Mouse (Mus musculus): ENCODE measurements around the gene Prpf31. TPM values are rescaled to one million over a fixed set of nuclear protein-coding genes. Genes with fewer than 3 reads are reported as not detected.

Gene Prpf31
- total and polyA plus RNA-seq, 3 experiments: 146 to 334 (median 187) TPM

GRCm38 (mm10) chr7:3590550-3590949, 39.2 kb upstream of the Prpf31 start:
- H3K4me1 ChIP-seq (ENCODE audit: control insufficient read depth in 1 of 2, insufficient read depth in 2 of 2, low read length in 2 of 2): peaks cover under 1 to 5% of the 10 kb centered on the region in 2 experiments; a peak in 3 of 4 replicates
- no peak overlapping the region for H3K9ac ChIP-seq (ENCODE audit: control insufficient read depth, low read depth, low read length, poor library complexity, severe bottlenecking)
- H3K9me3 ChIP-seq (replicated peaks; ENCODE audit: insufficient read depth, low read length): no peaks in the 10 kb centered on the region
- peaks cover 0 to 2% of the 10 kb centered on the region in 2 experiments; a peak in 2 of 4 replicates for H3K36me3 ChIP-seq (ENCODE audit: control insufficient read depth in 1 of 2, insufficient read depth in 2 of 2, low read length in 2 of 2)
- DNase-seq (ENCODE audit: low read depth, low spot score): no peak
- no peaks in the 10 kb centered on the region for H3K27me3 ChIP-seq (ENCODE audit: control insufficient read depth in 1 of 2, insufficient read depth in 2 of 2, low read length in 2 of 2)
- no peak overlapping the region for H3K4me3 ChIP-seq (ENCODE audit: control insufficient read depth in 1 of 2, insufficient read depth in 1 of 2, low read depth in 2 of 2, low read length in 2 of 2)
- no peak for TF ChIP-seq TBP (IDR thresholded peaks at IDR 0.05; ENCODE audit: low read depth, low read length)
- no peak for TF ChIP-seq EP300 (IDR thresholded peaks at IDR 0.05; ENCODE audit: low read depth in 1 of 2, low read length in 2 of 2)
- no peak for TF ChIP-seq MYC (IDR thresholded peaks at IDR 0.05; ENCODE audit: low read depth, low read length)
- no peak for TF ChIP-seq MXI1 (IDR thresholded peaks at IDR 0.05; ENCODE audit: low read depth, low read length)
- TF ChIP-seq GATA1 (IDR thresholded peaks at IDR 0.05; ENCODE audit: low read depth, low read length): no peak
- TF ChIP-seq TCF12 (IDR thresholded peaks at IDR 0.05; ENCODE audit: low read depth, low read length): no peak
- TF ChIP-seq GABPA (IDR thresholded peaks at IDR 0.05; ENCODE audit: low read depth, low read length): no peak
- no peak for TF ChIP-seq CHD1 (IDR thresholded peaks at IDR 0.05; ENCODE audit: low read depth, low read length)
- no peak for TF ChIP-seq POLR2A (IDR thresholded peaks at IDR 0.05; ENCODE audit: control insufficient read depth in 1 of 2, insufficient read depth in 1 of 2, low read depth in 1 of 2, low read length in 2 of 2, poor library complexity in 1 of 2)
- no peak for TF ChIP-seq ZC3H11A (IDR thresholded peaks at IDR 0.05; ENCODE audit: low read depth, low read length)
- TF ChIP-seq ETS1 (IDR thresholded peaks at IDR 0.05; ENCODE audit: low read depth, low read length): no peak
- H3K27ac ChIP-seq (ENCODE audit: control insufficient read depth, low read depth, low read length): no peak overlapping the region
- no peaks in the 10 kb centered on the region for H3K79me2 ChIP-seq (ENCODE audit: control insufficient read depth, insufficient read depth, low read length, poor library complexity)

DNA sequence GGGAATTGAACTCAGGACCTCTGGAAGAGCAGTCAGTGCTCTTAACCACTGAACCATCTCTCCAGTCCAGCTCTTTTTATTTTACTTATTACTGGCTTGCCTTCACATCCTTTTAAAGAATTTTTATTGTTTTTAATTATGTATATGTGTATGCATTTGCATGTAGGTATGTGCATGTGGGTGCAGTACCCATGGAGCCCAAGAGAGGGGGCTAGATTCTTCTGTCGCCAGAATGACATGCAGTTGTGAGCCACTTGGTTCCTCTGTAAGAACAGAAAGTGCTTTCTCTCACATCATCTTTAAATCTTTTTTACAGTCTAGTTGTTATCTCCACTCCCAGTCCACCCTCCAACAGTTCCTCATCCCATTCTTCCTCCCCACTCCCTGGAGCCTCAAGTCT, 38.3 kb upstream of the Prpf31 start:
- peak; percentile 52 for DNase-seq (ENCODE audit: low read depth, low spot score)
- H3K9me3 ChIP-seq (replicated peaks; ENCODE audit: insufficient read depth, low read length): no peaks in the 10 kb centered on the region
- H3K36me3 ChIP-seq (ENCODE audit: control insufficient read depth in 1 of 2, insufficient read depth in 2 of 2, low read length in 2 of 2): peaks cover 0 to 2% of the 10 kb centered on the region in 2 experiments; a peak in 1 of 4 replicates
- H3K79me2 ChIP-seq (ENCODE audit: control insufficient read depth, insufficient read depth, low read length, poor library complexity): no peaks in the 10 kb centered on the region
- TF ChIP-seq CTCF (IDR thresholded peaks at IDR 0.05 in 2 of 3, conservative IDR thresholded peaks at IDR 0.05 in 1 of 3; ENCODE audit: control insufficient read depth in 1 of 3, insufficient read depth in 1 of 3, low read depth in 2 of 3, low read length in 3 of 3, poor library complexity in 1 of 3, severe bottlenecking in 1 of 3) (peak; percentile 14 to 43 (median 34); a peak in 5 of 6 replicates), TBP (IDR thresholded peaks at IDR 0.05; ENCODE audit: low read depth, low read length) (no peak), SIN3A (IDR thresholded peaks at IDR 0.05; ENCODE audit: low read length) (no peak), EP300 (IDR thresholded peaks at IDR 0.05; ENCODE audit: low read depth in 1 of 2, low read length in 2 of 2) (no peak)
- H3K9ac ChIP-seq (ENCODE audit: control insufficient read depth, low read depth, low read length, poor library complexity, severe bottlenecking): no peak overlapping the region
- H3K4me3 ChIP-seq (ENCODE audit: control insufficient read depth in 1 of 2, insufficient read depth in 1 of 2, low read depth in 2 of 2, low read length in 2 of 2): no peak overlapping the region
- H3K27me3 ChIP-seq (ENCODE audit: control insufficient read depth in 1 of 2, insufficient read depth in 2 of 2, low read length in 2 of 2): no peaks in the 10 kb centered on the region
- H3K4me1 ChIP-seq (ENCODE audit: control insufficient read depth in 1 of 2, insufficient read depth in 2 of 2, low read length in 2 of 2): peaks cover 0 to 5% of the 10 kb centered on the region in 2 experiments; a peak in 3 of 4 replicates
- H3K27ac ChIP-seq (ENCODE audit: control insufficient read depth, low read depth, low read length): no peak overlapping the region

DNA sequence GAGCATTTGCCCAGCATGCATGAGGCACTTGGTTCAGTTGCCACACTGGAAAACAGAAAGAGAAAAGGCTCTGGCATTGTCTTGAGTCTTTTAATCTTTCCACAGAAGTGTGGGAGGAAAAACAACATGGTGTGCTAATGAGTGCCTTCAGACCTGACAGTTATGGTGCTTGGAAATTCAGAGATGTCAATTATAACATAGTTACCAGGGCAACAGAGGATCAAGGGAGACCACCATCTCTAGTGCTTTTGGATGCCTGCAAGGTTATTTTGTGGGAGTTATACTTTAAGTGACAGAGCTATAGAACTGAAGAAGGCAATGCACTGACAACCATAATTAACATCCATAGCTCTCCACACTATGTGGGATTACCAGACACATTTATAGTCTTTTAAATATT, 35.9 kb upstream of the Prpf31 start:
- no peak overlapping the region for H3K4me3 ChIP-seq (ENCODE audit: control insufficient read depth in 1 of 2, insufficient read depth in 1 of 2, low read depth in 2 of 2, low read length in 2 of 2)
- TF ChIP-seq CHD2 (IDR thresholded peaks at IDR 0.05; ENCODE audit: low read length): no peak
- TF ChIP-seq BHLHE40 (IDR thresholded peaks at IDR 0.05; ENCODE audit: borderline replicate concordance, low read depth, low read length): no peak
- TF ChIP-seq POLR2A (IDR thresholded peaks at IDR 0.05; ENCODE audit: control insufficient read depth in 1 of 2, insufficient read depth in 1 of 2, low read depth in 1 of 2, low read length in 2 of 2, poor library complexity in 1 of 2): no peak
- no peak for TF ChIP-seq EP300 (IDR thresholded peaks at IDR 0.05; ENCODE audit: low read depth in 1 of 2, low read length in 2 of 2)
- no peak for TF ChIP-seq ETS1 (IDR thresholded peaks at IDR 0.05; ENCODE audit: low read depth, low read length)
- no peak for TF ChIP-seq HCFC1 (IDR thresholded peaks at IDR 0.05; ENCODE audit: low read depth, low read length)
- no peak for TF ChIP-seq UBTF (IDR thresholded peaks at IDR 0.05; ENCODE audit: borderline replicate concordance, insufficient read depth, low read depth, low read length)
- no peak for TF ChIP-seq MYB (IDR thresholded peaks at IDR 0.05; ENCODE audit: low read depth, low read length)
- no peak for DNase-seq (ENCODE audit: low read depth, low spot score)
- H3K4me1 ChIP-seq (ENCODE audit: control insufficient read depth in 1 of 2, insufficient read depth in 2 of 2, low read length in 2 of 2): peaks cover 0 to 5% of the 10 kb centered on the region in 2 experiments; a peak in 3 of 4 replicates
- no peaks in the 10 kb centered on the region for H3K79me2 ChIP-seq (ENCODE audit: control insufficient read depth, insufficient read depth, low read length, poor library complexity)
- H3K27ac ChIP-seq (ENCODE audit: control insufficient read depth, low read depth, low read length): no peak overlapping the region
- H3K9ac ChIP-seq (ENCODE audit: control insufficient read depth, low read depth, low read length, poor library complexity, severe bottlenecking): no peak overlapping the region
- H3K9me3 ChIP-seq (replicated peaks; ENCODE audit: insufficient read depth, low read length): no peaks in the 10 kb centered on the region
- H3K27me3 ChIP-seq (ENCODE audit: control insufficient read depth in 1 of 2, insufficient read depth in 2 of 2, low read length in 2 of 2): no peaks in the 10 kb centered on the region
- H3K36me3 ChIP-seq (ENCODE audit: control insufficient read depth in 1 of 2, insufficient read depth in 2 of 2, low read length in 2 of 2): peaks cover 0 to 2% of the 10 kb centered on the region in 2 experiments; a peak in 1 of 4 replicates

Data from MEL (cell line).